Mouse (Mus musculus) spleen, postnatal 4 days (tissue): ENCODE results near the gene Macrod2.

Experiments
- DNase-seq, 2 experiments: peaks; one replicate each; pipeline ENCODE4 v3.0.0; 2022; ENCODE audit warnings: low spot score in 2 of 2

Macrod2 gene

GRCm38 (mm10) chr2:142335103-142335999, 1940.2 kb downstream of the Macrod2 start:
- DNase-seq: no peak

- no peak for DNase-seq
Measured at GRCm38 (mm10) chr2:142344021-142344420, 1948.9 kb downstream of the Macrod2 start.

GRCm38 (mm10) chr2:142344758-142345157, 1949.6 kb downstream of the Macrod2 start:
- DNase-seq: no peak

- DNase-seq: no peak
Measured at GRCm38 (mm10) chr2:142349805-142350204, 1954.7 kb downstream of the Macrod2 start.

GRCm38 (mm10) chr2:142362888-142363287, 1967.8 kb downstream of the Macrod2 start:
- no peak for DNase-seq

- no peak for DNase-seq
Measured at GRCm38 (mm10) chr2:142373978-142374377, 1978.9 kb downstream of the Macrod2 start.

- no peak for DNase-seq
Measured at GRCm38 (mm10) chr2:142380563-142380962, 1985.5 kb downstream of the Macrod2 start.

- DNase-seq: no peak
Measured at GRCm38 (mm10) chr2:142381081-142381579, 1986.0 kb downstream of the Macrod2 start.

GRCm38 (mm10) chr2:142393546-142393945, 1998.4 kb downstream of the Macrod2 start:
- DNase-seq: no peak

GRCm38 (mm10) chr2:142399490-142399889, 2004.4 kb downstream of the Macrod2 start:
- DNase-seq: no peak

- DNase-seq: no peak
Measured at GRCm38 (mm10) chr2:142400781-142401180, 2005.7 kb downstream of the Macrod2 start.

GRCm38 (mm10) chr2:142401359-142401758, 2006.2 kb downstream of the Macrod2 start:
- DNase-seq: no peak

GRCm38 (mm10) chr2:142403394-142403793, 2008.3 kb downstream of the Macrod2 start:
- no peak for DNase-seq

GRCm38 (mm10) chr2:142404321-142404720, 2009.2 kb downstream of the Macrod2 start:
- no peak for DNase-seq

- DNase-seq: no peak
Measured at GRCm38 (mm10) chr2:142407341-142407740, 2012.2 kb downstream of the Macrod2 start.

GRCm38 (mm10) chr2:142410124-142410523, 2015.0 kb downstream of the Macrod2 start:
- no peak for DNase-seq

- no peak for DNase-seq
Measured at GRCm38 (mm10) chr2:142433126-142433525, 2038.0 kb downstream of the Macrod2 start.

- no peak for DNase-seq
Measured at GRCm38 (mm10) chr2:142434731-142435130, 2039.6 kb downstream of the Macrod2 start.

GRCm38 (mm10) chr2:142437606-142438461, 2042.7 kb downstream of the Macrod2 start:
- DNase-seq: no peak
